Mouse (Mus musculus) cerebellum, postnatal 4 days (tissue): ENCODE data around the gene Grip2.

ENCODE experiments used
- DNase-seq, 2 experiments: peaks; one replicate each; pipeline ENCODE4 v3.0.0; 2022; ENCODE audit warnings: low spot score in 2 of 2, mixed read lengths in 1 of 2

Grip2 gene

DNA sequence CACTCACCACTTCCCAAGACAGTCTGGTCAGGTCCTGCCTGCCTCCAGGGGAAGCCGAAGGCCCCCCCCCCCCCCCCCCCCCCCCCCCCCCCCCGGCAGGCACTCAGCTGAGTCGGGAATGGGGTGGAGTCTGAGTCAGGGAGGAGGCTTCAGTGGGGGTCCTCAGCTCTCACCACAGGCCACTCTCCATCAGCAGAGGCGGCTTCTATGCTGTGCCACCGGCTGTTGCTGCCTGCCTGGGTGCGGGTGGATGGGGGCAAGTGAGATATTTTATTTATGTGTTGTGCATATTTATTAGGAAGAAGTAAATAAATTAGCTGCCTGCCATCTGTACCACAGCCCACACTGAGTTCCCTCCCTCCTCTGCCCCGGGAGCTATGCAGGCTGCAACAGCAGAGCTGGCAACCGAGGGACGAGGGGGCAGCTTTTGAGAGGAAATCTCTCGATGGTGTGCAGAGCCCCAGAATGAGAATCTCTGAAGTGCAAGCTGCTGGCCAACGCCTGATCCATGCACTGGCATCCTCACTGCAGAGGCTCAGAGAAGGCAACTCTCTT, at the start of gene Grip2:
Gene Grip2, minus strand, starts transcription at position 235 of the 555 bp plus-strand sequence.
- DNase-seq: no peak

DNA sequence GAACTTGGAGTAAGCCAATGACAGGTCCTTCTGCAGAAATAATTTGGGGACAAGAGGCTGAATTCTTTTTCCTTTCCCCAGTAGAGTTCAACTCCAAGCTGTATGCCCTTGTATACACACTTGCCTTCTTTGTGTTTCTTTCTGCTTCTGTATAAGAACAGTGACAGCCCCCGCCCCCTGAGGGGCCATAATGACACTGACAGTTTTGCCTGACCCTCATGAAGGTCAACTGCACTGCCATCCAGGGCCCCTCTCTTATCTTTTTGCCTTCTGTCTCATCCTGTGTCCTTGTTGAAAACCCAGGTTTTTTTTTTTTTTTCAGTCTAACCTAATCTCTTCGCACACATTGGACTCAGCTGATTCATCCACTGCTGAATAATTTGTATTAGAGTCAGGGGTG, 45.7 kb upstream of the Grip2 start:
- no peak for DNase-seq

DNA sequence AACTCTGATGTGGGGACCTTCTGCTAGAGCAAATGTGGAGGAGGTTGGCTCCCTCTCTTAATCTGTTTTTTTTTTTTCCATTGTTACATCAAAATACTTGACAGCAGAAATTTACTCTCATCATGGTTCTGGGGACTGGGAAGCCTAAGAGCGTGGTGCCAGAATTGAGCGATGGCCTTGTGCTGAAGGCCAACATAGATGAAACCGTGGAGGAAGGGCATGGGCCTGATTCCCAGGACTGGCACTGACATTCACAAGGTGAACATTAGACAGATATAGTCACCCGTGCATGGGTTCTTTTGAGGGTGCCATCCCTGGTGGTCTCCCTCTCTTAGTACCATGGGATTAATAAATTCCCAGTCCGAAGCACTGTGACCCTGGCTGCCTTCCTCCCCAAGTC, 41.0 kb upstream of the Grip2 start:
- no peak for DNase-seq

- no peak for DNase-seq
Measured at GRCm38 (mm10) chr6:91865601-91866000, 38.6 kb upstream of the Grip2 start.

DNA sequence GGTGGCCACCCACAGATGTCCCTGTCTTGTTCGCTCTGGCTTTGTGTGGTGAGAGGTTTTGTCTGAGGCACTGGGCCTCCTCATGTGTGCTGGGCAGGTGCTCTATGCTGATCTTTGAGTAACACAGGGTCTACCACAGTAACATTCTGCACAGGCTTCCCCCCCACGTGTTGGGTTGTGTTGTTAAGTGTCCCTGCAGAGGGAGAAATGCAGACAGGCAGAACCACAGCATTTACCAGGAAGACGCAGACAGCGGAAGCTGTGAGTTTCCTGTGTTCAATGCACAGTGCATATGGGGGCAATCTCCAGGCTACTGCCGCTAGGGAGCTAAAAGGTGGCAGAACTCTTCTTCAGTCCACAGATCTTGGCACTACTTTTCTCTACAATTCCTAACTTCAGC, 37.5 kb upstream of the Grip2 start:
- no peak for DNase-seq

DNA sequence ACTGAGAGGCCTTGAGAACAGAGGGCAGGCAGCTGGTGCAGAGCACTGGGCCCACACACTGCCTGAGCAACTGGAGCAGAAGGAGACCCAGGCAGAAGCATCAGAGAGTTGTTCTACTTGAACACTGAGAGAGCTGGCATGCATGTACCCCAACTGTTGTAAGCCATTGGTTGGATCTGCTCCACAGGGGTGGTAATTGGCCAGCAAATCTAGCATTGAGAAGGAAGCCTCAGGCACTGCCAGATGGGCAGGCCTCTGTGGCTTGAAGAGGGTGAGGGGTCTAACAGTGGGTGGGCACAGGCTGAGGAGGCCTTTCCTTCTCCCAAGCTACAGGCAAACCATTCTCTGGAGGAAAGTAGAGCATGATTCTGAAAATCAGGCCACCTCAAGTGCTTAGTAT, 35.8 kb upstream of the Grip2 start:
- peak in 1 of 2 experiments; percentile 26 for DNase-seq

DNA sequence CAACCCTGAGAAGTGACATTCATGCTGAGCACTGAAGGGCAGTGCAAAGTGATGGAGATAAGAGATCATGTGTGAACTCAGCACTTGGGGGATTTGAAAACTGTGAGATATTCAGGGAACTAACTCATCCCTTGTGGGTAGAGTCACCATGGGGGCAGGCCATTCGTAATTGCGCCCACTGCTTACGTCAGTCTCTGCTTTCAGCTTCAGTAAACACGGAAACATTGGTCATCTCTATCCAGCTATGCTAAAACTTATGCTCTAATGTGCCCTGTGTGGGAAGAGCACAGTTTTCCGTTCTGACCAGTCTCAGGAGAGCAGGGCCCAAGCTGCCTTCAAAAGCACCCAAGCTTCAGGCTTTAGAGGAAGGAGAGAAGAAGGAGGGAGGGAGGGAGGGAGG, 31.3 kb upstream of the Grip2 start:
- no peak for DNase-seq

GRCm38 (mm10) chr6:91852550-91852949, 25.5 kb upstream of the Grip2 start:
- peak in 1 of 2 experiments; percentile 49 for DNase-seq

GRCm38 (mm10) chr6:91843628-91844153, 16.6 kb upstream of the Grip2 start:
- peak in 1 of 2 experiments; percentile 13 for DNase-seq

- DNase-seq: peak in 1 of 2 experiments; percentile 17
Measured at GRCm38 (mm10) chr6:91842897-91843627, 16.0 kb upstream of the Grip2 start.

DNA sequence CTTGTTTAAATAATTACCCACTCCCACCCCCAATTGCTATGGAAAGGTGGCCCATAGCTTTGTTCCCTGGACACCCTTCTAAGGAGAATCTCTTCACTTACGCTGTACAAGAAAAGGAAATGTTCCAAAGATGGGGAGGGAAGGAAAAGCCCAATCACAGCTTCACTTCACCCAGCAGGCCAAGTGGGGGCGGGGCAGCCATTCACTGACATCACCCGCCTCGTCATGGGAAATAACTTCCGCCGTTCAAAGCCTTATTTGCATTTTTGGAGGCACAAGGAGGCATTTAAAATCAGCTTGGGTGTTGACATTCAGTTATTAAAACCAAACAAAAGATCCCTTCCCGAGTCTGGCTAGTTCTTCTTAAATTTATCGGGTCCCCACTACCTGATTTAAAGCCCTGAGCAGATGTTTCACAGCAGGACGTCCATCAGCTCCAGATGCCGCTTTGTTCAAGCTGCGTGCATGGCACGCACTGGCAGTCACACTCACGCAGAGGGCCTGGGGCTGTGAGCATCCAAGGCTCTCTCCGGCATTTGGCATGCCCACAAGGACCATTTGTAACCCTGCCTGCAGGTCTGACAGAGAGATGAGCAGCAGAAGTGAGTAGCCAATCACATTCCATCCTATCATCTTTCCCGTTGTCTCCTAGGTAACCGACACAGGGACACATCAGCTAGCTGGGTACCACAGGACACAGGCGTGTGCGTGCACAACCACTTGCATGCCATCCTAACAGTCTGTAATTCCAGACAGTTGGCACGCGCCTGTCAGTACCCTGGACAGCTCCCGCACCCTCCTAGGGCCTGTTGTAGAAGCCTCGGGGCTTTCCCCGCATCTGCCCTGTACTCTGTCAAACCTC, 12.2 kb upstream of the Grip2 start:
- peak; percentile 50 to 76 for DNase-seq

- no peak for DNase-seq
Measured at GRCm38 (mm10) chr6:91832863-91833440, 5.9 kb upstream of the Grip2 start.

GRCm38 (mm10) chr6:91827926-91828325, 876 bp upstream of the Grip2 start:
- DNase-seq: no peak

- no peak for DNase-seq
Measured at GRCm38 (mm10) chr6:91818271-91818670, 8.8 kb downstream of the Grip2 start.

DNA sequence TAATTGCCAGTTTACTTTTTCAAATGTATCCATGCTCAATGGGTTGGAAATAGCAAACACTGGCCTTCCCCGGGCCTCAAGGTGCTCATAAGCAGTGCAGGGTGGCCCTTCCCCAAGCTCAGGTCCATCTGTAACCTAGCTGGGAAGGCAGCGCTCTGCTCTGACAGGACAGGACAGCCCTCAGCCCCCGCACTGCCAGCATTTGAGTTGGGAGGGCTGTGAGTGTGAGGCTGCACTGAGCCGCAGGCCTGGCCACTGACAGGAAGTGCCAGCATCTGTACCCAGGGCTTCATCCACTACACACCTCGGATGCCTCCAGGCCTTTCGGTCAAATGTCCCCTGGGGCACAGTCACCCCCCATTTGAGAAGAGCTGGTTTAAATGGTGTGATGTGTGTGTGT, 11.1 kb downstream of the Grip2 start:
- no peak for DNase-seq

- DNase-seq: no peak
Measured at GRCm38 (mm10) chr6:91813611-91814010, 13.4 kb downstream of the Grip2 start.

DNA sequence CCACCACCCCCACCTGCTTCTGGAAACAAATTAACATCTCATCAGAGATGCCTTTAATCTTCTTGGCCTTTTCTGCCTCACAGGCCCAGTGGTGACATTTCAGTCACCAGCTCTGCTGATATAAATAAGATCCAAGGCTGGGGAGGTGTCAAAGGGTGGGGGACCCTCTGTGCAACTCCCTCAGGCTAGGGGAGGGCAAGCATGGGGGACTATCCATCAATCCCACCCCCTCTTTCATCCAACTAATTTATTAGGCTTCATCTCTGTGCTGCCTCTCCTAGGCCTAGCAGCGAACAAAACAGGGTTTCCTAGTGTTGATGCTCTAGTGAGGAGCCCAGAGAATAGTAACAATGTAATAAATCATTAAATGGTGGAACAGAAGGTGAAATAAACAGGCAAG, 17.0 kb downstream of the Grip2 start:
- no peak for DNase-seq

DNA sequence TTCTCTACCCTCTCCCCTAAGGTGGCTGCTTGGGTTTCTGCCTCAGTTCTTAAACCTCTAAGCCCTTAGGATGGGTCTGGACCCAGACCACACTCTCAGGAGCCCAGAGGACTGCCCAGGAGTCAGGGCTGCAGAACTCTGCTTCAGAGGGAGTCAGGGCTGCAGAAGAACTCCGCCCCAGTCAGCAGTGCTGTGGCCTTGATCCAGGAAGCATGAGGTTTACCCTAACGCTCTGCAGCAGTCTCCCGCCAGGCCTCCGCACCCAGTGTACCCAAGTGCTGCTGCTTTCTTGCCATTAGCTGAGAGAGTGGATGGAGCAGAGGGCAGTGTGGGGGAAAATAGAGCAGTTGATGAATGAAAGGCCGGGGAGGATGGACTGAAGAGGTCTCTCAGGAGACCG, 19.0 kb downstream of the Grip2 start:
- DNase-seq: no peak

DNA sequence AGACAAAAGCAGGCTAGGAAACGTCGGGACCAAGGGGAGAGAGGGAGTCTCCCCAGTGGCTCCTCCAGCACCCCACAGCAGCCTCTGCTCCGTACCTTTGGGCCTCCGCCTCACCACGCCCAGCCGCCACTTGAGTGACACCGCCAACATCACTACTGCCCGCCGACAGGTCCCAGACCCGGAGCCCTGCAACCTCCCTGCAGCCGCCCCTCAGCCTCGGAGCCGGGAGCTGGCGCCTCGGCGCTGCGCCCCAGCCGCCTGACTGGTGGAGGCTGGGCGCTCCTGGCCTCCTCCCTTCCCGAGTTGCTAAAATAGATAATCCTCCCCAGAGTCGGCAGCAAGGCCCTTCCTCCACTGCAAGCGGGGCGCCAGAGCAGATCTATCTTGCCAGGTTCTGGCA, 19.9 kb downstream of the Grip2 start:
- DNase-seq: no peak

- DNase-seq: peak in 1 of 2 experiments; percentile 35
Measured at GRCm38 (mm10) chr6:91804177-91804576, 22.9 kb downstream of the Grip2 start.

GRCm38 (mm10) chr6:91798496-91798895, 28.6 kb downstream of the Grip2 start:
- peak in 1 of 2 experiments; percentile 23 for DNase-seq

DNA sequence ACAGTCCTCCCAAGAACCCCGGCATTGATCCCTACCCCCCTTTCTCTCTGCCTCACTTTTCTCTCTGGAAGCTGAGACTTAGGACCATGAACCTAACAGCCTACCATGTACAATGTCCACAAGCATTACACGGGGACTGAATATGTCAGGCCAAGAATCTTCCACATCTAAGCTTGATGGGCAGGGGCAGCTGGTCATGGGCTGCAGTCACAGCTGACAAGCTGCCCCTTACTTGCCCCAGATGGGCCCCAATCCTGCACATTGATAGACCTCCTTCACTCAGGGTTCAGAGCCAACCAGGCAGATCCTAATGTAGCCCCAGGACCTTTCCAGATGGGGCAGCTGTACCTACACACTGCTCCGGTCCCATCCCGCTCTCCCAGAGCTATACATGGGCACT, 30.3 kb downstream of the Grip2 start:
- no peak for DNase-seq
